Mouse (Mus musculus) embryonic facial prominence, embryonic 14.5 days (tissue): ENCODE data around the gene Rreb1. TPM values are rescaled to one million over a fixed set of nuclear protein-coding genes. Genes with fewer than 3 reads are reported as not detected.

ENCODE experiments used
- ATAC-seq: fragments of 200-750 bp; cut with Nextera tagmentation; 2 replicates; pipeline ENCODE4 v1.8.0; 2017; ENCODE audit warnings: low read depth, moderate number of reproducible peaks, moderate TSS enrichment
- DNase-seq: peaks from one replicate; pipeline ENCODE4 v3.0.0-alpha.2; 2015; ENCODE audit warnings: low spot score
- H3K27ac ChIP-seq: fragments of 300-500 bp; sonication (generic); replicated peaks from 2 replicates; pipeline ENCODE4 v1.5.1; 2014; ENCODE audit warnings: low read depth, mild to moderate bottlenecking, low read length, moderate library complexity
- H3K27me3 ChIP-seq: fragments of 300-500 bp; sonication (generic); replicated peaks from 2 replicates; pipeline ENCODE4 v1.6.1; 2014; ENCODE audit warnings: low read length; ENCODE audit not compliant: control insufficient read depth, insufficient read depth
- H3K36me3 ChIP-seq: fragments of 300-500 bp; sonication (generic); 2 replicates; pipeline ENCODE4 v1.6.1; 2014; ENCODE audit warnings: low read length, mixed read lengths; ENCODE audit not compliant: control insufficient read depth, insufficient read depth
- H3K4me1 ChIP-seq: fragments of 300-500 bp; sonication (generic); 2 replicates; pipeline ENCODE4 v1.6.1; 2014; ENCODE audit warnings: antibody characterized with exemption, low read length; ENCODE audit not compliant: control insufficient read depth, insufficient read depth
- H3K4me2 ChIP-seq: fragments of 300-500 bp; sonication (generic); 2 replicates; pipeline ENCODE4 v1.6.1; 2014; ENCODE audit warnings: low read depth, mild to moderate bottlenecking, low read length, moderate library complexity, mixed read lengths
- H3K4me3 ChIP-seq: fragments of 300-500 bp; sonication (generic); 2 replicates; pipeline ENCODE4 v1.5.1; 2014; ENCODE audit warnings: low read depth, mild to moderate bottlenecking, low read length
- H3K9ac ChIP-seq: fragments of 300-500 bp; sonication (generic); 2 replicates; pipeline ENCODE4 v1.6.1; 2014; ENCODE audit warnings: low read depth, mild to moderate bottlenecking, low read length, moderate library complexity, mixed read lengths
- H3K9me3 ChIP-seq: fragments of 300-500 bp; sonication (generic); 2 replicates; pipeline ENCODE4 v1.6.1; 2016; ENCODE audit warnings: low read length; ENCODE audit not compliant: control insufficient read depth
- WGBS: fragments of 180-500 bp; shearing (Covaris S2); extraction: QIAGEN DNeasy Blood & Tissue Kit; methylation state at CpG from one replicate; pipeline ENCODE4 v1.1.7; 2014; 5-methylcytosine and 5-hydroxymethylcytosine counted together
- polyA plus RNA-seq: library from polyadenylated mRNA; unstranded; fragments of >200 nt; fragmentation: Nextera tagmentation; extraction: Ambion mirVana; gene quantifications from 2 replicates; pipeline ENCODE4 v1.2.1, GENCODE M21; 2014

The Rreb1 gene
- polyA plus RNA-seq, 1 experiment from 2014 or later, result 20.2 TPM

DNA sequence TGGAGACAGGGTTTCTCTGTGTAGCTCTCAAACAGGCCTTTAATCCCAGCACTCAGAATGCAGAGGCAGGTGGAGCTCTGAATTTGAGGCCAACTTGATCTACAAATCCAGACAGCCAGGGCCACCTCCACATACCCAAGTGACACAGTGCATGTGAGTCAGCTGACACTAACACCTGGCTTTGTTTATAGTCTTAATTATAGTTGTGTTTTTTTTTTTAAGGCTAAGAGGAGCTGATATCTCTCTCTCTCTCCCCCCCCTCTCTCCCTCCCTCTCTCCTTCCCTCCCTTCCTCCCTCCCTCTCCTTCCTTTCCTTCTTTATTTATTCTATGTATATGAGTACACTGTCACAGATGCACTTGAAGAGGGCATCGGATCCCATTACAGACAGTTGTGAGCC, 86.5 kb downstream of the Rreb1 start:
- H3K27me3 ChIP-seq, result no peaks in the 10 kb centered on the region
- ATAC-seq (no peak), DNase-seq (no peak)
- H3K9ac ChIP-seq, result no peak overlapping the region
- 76% methylated on average over 1 of the region's 1 CpGs for WGBS
- no peaks in the 10 kb centered on the region for H3K9me3 ChIP-seq
- H3K4me2 ChIP-seq, result no peak overlapping the region
- no peak overlapping the region for H3K27ac ChIP-seq
- H3K4me1 ChIP-seq, result peaks cover 45% of the 10 kb centered on the region
- H3K36me3 ChIP-seq, result no peaks in the 10 kb centered on the region
- no peak overlapping the region for H3K4me3 ChIP-seq

DNA sequence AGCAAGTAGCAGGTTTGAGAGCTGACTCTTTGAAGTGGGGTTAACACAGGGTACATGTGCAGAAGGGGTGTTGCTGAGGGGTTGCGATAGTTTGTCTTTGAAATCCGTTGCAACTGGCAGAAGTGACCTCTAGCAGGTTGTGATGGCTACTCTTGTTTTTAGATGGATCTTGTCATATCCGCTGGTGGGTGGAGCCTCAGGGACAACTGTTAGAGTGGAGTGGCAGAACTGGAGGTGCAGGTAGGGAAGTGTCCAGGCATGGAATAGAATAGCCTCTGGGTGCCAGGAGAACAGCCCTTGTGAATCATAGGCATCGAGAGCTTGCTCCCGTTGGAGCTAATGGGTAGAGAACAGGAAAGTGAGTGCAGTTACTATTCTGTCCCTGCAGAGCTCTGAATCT, 88.1 kb downstream of the Rreb1 start:
- no peaks in the 10 kb centered on the region for H3K27me3 ChIP-seq
- H3K4me2 ChIP-seq, result no peak overlapping the region
- no peak for ATAC-seq
- H3K9me3 ChIP-seq, result no peaks in the 10 kb centered on the region
- H3K4me1 ChIP-seq, result peaks cover 43% of the 10 kb centered on the region
- 49% methylated on average over 5 of the region's 5 CpGs for WGBS
- H3K36me3 ChIP-seq, result no peaks in the 10 kb centered on the region
- H3K9ac ChIP-seq, result no peak overlapping the region
- no peak for DNase-seq
- H3K4me3 ChIP-seq, result no peak overlapping the region
- H3K27ac ChIP-seq, result 0 out of 2 replicates have a peak overlapping the region, but pooled peaks have one; percentile 13

DNA sequence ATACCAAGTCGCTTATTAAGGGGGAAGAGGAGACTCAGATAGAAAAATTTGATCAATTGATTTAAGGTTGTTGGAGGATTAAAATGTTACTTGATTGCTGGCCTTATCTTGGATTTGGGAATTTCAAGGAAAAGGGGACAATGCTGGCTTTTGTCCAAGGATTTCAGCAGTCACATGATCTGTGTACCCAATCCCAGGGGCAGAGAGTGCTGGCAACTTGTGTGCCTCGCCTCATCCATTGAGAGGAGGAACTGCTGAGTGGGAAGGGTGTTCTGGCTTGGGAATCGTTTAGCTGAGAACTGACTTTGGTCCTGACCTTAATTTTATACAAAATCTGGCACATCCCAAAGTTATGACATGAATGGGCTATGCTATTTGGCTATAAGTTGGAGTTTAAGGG, 88.6 kb downstream of the Rreb1 start:
- Histone ChIP-seq H3K9ac (no peak overlapping the region), H3K4me1 (peaks cover 38% of the 10 kb centered on the region), H3K27me3 (no peaks in the 10 kb centered on the region), H3K4me2 (no peak overlapping the region), H3K9me3 (no peaks in the 10 kb centered on the region), H3K4me3 (no peak overlapping the region), H3K36me3 (no peaks in the 10 kb centered on the region), H3K27ac (0 out of 2 replicates have a peak overlapping the region, but pooled peaks have one; percentile 13)
- DNase-seq, result peak; percentile 66
- no peak for ATAC-seq
- WGBS, result 42% methylated on average over 3 of the region's 3 CpGs

DNA sequence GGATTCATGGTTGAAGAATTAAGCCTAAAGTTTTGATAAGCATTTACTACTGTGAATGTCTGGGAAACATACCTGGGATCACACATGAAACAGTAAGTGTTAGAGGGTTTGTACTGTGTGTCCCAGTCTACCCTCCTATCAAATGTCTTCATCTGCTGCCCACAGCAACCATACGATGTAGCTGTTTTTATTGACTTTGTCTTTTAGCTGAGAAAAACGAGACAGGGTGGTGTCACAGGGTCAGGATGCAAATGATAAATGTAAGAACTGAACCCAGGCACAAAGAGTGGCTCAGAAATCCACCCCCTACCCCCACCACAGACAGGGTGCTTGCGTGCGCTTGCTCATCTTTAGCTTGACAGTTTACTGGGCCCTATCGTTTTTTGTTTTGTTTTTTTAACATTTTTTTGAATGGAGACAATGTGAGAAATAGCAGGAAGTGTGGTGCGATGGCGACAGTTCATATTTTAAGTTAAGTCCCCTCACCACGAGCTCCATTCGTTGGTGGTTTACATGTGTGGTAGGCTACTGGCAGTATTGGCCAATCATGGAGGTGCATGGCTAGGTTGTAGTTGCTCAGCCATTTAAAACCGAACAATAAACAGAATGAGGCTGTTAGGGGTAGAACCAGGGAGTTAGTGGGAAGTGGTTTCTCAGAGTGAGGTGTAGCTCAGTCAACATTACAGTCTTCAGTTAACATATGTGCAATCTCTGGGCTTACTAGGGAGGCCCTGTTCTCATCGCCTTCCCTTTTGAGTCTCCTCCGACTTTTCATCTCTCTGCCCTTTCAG, 92.1 kb downstream of the Rreb1 start:
- WGBS, result 74% methylated on average over 12 of the region's 12 CpGs
- DNase-seq, result no peak

DNA sequence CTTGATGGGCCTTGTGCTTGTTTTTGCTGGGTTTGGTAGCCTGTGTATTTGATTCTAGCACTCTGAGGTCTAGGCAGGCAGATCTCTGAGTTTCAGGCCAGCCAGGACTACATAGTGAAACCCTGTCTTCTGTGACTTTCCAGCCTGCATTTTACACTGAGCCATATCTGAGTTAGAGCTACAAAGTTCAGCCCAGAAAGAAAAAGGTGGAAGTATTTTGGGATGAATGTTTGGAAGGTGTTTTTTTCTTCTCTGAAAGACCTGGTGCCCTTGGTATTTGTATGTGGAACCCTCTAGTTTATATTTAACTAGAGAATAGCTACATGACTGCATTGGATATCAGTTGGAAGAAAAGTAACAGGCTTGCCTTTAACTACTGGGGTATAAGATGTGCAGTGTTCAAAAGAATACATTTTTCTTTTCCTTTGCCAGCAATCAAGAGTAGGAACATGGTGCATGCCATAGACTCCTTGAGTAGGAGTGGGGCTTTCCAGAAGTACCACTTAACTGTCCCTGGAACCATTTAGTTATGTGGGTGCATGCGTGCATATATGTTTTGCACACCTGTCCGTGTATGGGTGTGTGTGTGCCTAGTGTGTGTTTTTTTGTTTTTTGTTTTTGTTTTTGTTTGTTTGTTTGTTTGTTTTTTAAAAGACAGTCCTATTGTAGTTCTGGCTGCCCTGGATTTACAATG, 94.1 kb downstream of the Rreb1 start:
- Histone ChIP-seq H3K27ac (no peak overlapping the region), H3K4me2 (no peak overlapping the region), H3K36me3 (no peaks in the 10 kb centered on the region), H3K4me1 (peaks cover 3% of the 10 kb centered on the region; the same call in 1 of the 2 replicates), H3K4me3 (no peak overlapping the region), H3K9me3 (no peaks in the 10 kb centered on the region), H3K27me3 (no peaks in the 10 kb centered on the region), H3K9ac (no peak overlapping the region)
- ATAC-seq (no peak), DNase-seq (no peak)
- 95% methylated on average over 2 of the region's 2 CpGs for WGBS

More for the DNA sequence above, 92.1 kb downstream of the Rreb1 start:
- Histone ChIP-seq H3K9ac (no peak overlapping the region), H3K4me1 (peaks cover 20% of the 10 kb centered on the region), H3K27me3 (no peaks in the 10 kb centered on the region), H3K9me3 (no peaks in the 10 kb centered on the region), H3K36me3 (no peaks in the 10 kb centered on the region), H3K4me3 (no peak overlapping the region), H3K4me2 (no peak overlapping the region), H3K27ac (no peak overlapping the region)
- ATAC-seq, result no peak

DNA sequence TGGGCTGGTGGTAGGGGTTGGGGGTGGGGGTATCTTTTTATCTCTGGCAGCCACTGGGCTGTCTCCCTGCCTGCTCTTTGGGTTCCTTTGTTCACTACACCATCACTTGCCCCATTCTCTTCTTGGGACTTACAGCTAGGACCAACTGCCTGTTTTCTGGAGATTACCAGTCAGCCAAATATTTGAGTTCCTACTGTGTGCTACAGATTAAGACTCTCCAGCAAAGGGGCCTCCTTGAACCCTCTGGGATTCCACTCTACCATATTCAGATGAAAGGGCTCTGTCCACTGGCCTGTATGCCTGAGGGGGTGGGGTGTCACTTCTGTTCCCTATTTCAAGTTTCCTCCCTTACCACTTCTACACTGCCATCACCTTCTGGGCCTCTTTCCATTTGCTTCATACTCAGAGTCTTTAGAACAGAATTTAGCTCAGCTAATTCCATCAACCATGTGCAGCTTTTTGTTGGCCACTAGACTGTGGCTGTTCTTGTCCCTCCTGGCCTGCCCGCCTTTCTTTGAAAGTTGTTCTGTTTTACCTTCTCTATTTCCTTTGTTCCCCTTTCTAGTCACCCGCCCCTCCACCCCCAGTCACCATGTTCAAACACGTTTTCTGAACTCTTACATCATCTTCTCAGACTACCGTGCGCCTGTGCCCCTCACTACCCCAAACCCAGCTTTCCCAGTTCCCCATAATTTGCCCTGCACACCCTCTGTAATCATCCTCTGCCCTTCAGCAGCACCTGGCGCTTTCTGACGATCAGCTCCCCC, 95.1 kb downstream of the Rreb1 start:
- no peaks in the 10 kb centered on the region; the same call in 1 of the 2 replicates for H3K4me1 ChIP-seq
- no peak overlapping the region for H3K4me3 ChIP-seq
- peak; percentile 50; the same call in 1 of the 2 replicates for ATAC-seq
- 73% methylated on average over 7 of the region's 7 CpGs for WGBS
- H3K27me3 ChIP-seq, result no peaks in the 10 kb centered on the region
- peak; percentile 46 for DNase-seq
- H3K9ac ChIP-seq, result no peak overlapping the region
- peak overlapping the region; percentile 13; the same call in 1 of the 2 replicates for H3K27ac ChIP-seq
- H3K9me3 ChIP-seq, result no peaks in the 10 kb centered on the region
- H3K4me2 ChIP-seq, result no peak overlapping the region
- H3K36me3 ChIP-seq, result no peaks in the 10 kb centered on the region

DNA sequence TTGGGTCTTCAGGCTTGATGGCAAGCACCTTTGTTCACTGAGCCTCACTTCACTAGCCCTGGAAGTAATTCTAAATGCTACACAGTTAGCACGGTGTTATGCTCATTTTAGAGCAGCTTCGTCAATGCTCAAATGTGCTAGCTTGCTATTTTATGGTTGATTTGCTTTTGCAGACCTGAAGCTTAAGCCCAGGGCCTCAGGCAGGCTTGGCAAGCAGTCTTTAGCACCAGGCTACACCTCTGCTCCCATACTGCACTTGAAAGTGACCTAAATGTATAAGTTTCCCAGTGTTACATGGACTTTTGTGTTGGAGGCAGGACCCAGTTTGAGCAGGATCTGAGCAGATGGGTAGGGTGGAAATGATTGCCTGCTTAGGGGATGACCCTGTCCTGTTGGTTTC, 97.7 kb downstream of the Rreb1 start:
- no peak overlapping the region for H3K4me2 ChIP-seq
- H3K27ac ChIP-seq, result no peak overlapping the region
- no peak overlapping the region for H3K9ac ChIP-seq
- no peaks in the 10 kb centered on the region for H3K9me3 ChIP-seq
- DNase-seq (no peak), ATAC-seq (no peak)
- peaks cover 18% of the 10 kb centered on the region for H3K4me1 ChIP-seq
- H3K27me3 ChIP-seq, result no peaks in the 10 kb centered on the region
- no peaks in the 10 kb centered on the region for H3K36me3 ChIP-seq
- WGBS, result 92% methylated on average over 2 of the region's 2 CpGs
- no peak overlapping the region for H3K4me3 ChIP-seq

DNA sequence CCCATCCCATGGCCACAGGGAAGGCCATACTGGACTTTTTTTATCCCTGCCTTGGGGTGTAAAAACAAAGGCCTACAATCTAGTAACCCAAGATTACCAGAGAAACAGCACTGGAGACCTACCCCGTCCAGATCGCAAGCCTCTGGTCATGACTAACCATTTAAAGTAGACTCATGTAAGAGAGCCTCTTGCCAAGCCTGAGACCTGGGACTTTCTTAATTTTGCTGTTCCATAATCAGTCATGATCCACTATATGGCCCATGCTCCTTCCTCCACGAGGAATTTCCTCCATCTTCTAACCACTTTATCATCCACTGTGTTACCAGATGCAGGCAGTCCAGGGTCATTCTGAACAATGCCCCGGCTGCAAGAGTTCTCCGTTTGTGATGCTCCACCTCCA, 98.2 kb downstream of the Rreb1 start:
- Histone ChIP-seq H3K4me3 (no peak overlapping the region), H3K4me1 (peaks cover 20% of the 10 kb centered on the region), H3K36me3 (no peaks in the 10 kb centered on the region), H3K27ac (no peak overlapping the region), H3K9ac (no peak overlapping the region), H3K27me3 (no peaks in the 10 kb centered on the region), H3K4me2 (no peak overlapping the region), H3K9me3 (no peaks in the 10 kb centered on the region)
- ATAC-seq, result no peak
- DNase-seq, result no peak
- WGBS, result 72% methylated on average over 5 of the region's 5 CpGs
